Mouse (Mus musculus) midbrain, postnatal 0 days (tissue): ENCODE results near the gene Foxd2. TPM values are rescaled to one million over a fixed set of nuclear protein-coding genes. Genes with fewer than 3 reads are reported as not detected.

Source experiments
- ATAC-seq: fragments of 200-750 bp; cut with Nextera tagmentation; 2 replicates; pipeline ENCODE4 v1.8.0; 2017; ENCODE audit warnings: moderate number of reproducible peaks, mild to moderate bottlenecking, moderate TSS enrichment, moderate library complexity; ENCODE audit not compliant: low FRiP score
- DNase-seq: peaks from one replicate; pipeline ENCODE4 v3.0.0-alpha.2; 2015; ENCODE audit warnings: low spot score
- H3K27ac ChIP-seq: fragments of 300-500 bp; sonication (generic); 2 replicates; pipeline ENCODE4 v1.5.1; 2014; ENCODE audit warnings: low read depth, mild to moderate bottlenecking, low read length, mixed read lengths
- H3K27me3 ChIP-seq: fragments of 300-500 bp; sonication (generic); 2 replicates; pipeline ENCODE4 v1.6.1; 2014; ENCODE audit warnings: low read length, control low read depth, mixed read lengths; ENCODE audit not compliant: insufficient read depth
- H3K36me3 ChIP-seq: fragments of 300-500 bp; sonication (generic); 2 replicates; pipeline ENCODE4 v1.6.1; 2014; ENCODE audit warnings: low read length, control low read depth, mixed read lengths; ENCODE audit not compliant: insufficient read depth
- H3K4me1 ChIP-seq: fragments of 300-500 bp; sonication (generic); 2 replicates; pipeline ENCODE4 v1.6.1; 2014; ENCODE audit warnings: mild to moderate bottlenecking, control low read depth, antibody characterized with exemption, low read length, mixed read lengths; ENCODE audit not compliant: insufficient read depth
- H3K4me2 ChIP-seq: fragments of 300-500 bp; sonication (generic); 2 replicates; pipeline ENCODE4 v1.6.1; 2014; ENCODE audit warnings: low read depth, mild to moderate bottlenecking, low read length, mixed read lengths; ENCODE audit not compliant: poor library complexity, severe bottlenecking
- H3K4me3 ChIP-seq: fragments of 300-500 bp; sonication (generic); 2 replicates; pipeline ENCODE4 v1.5.1; 2014; ENCODE audit warnings: low read depth, mild to moderate bottlenecking, low read length, moderate library complexity
- H3K9ac ChIP-seq: fragments of 300-500 bp; sonication (generic); replicated peaks from 2 replicates; pipeline ENCODE4 v1.6.1; 2014; ENCODE audit warnings: mild to moderate bottlenecking, low read length, moderate library complexity, mixed read lengths; ENCODE audit not compliant: poor library complexity, severe bottlenecking
- H3K9me3 ChIP-seq: fragments of 300-500 bp; sonication (generic); 2 replicates; pipeline ENCODE4 v1.6.1; 2016; ENCODE audit warnings: low read length, control low read depth
- CTCF ChIP-seq: IDR thresholded peaks from 2 replicates; pipeline ENCODE4 v1.5.1; 2016; ENCODE audit warnings: antibody characterized with exemption, mild to moderate bottlenecking
- WGBS: fragments of 180-500 bp; shearing (Covaris S2); extraction: QIAGEN DNeasy Blood & Tissue Kit; methylation state at CpG from one replicate; pipeline ENCODE4 v1.1.7; 2014; 5-methylcytosine and 5-hydroxymethylcytosine counted together
- polyA plus RNA-seq: library from polyadenylated mRNA; unstranded; fragments of >200 nt; fragmentation: Nextera tagmentation; extraction: Ambion mirVana; gene quantifications from 2 replicates; pipeline ENCODE4 v1.2.1, GENCODE M21; 2015
- total RNA-seq: library from RNA; depleted of rRNA; stranded (reverse); fragments of >200 nt; gene quantifications from 2 replicates; pipeline ENCODE4 v1.2.3, GENCODE M21; 2014

Foxd2 gene
- total and polyA plus RNA-seq, 2 experiments from 2014 or later, result 0.58 to 2.5 TPM

GRCm38 (mm10) chr4:114924971-114925916 is 16.6 kb upstream of the Foxd2 start:
- ATAC-seq (0 out of 2 replicates have a peak, but pooled peaks have one; percentile 29), DNase-seq (no peak)
- 0 out of 2 replicates have a peak, but pooled peaks cover 4% of the 10 kb centered on the region for H3K4me1 ChIP-seq
- H3K4me2 ChIP-seq, result peak overlapping the region; percentile 56
- under 1% methylated on average over 112 of the region's 125 CpGs for WGBS
- peaks cover 81% of the 10 kb centered on the region for H3K27me3 ChIP-seq
- H3K27ac ChIP-seq, result no peak overlapping the region
- H3K9ac ChIP-seq, result no peak overlapping the region
- no peaks in the 10 kb centered on the region for H3K36me3 ChIP-seq
- no peaks in the 10 kb centered on the region for H3K9me3 ChIP-seq
- no peak for TF ChIP-seq CTCF
- peak overlapping the region; percentile 36 for H3K4me3 ChIP-seq

DNA sequence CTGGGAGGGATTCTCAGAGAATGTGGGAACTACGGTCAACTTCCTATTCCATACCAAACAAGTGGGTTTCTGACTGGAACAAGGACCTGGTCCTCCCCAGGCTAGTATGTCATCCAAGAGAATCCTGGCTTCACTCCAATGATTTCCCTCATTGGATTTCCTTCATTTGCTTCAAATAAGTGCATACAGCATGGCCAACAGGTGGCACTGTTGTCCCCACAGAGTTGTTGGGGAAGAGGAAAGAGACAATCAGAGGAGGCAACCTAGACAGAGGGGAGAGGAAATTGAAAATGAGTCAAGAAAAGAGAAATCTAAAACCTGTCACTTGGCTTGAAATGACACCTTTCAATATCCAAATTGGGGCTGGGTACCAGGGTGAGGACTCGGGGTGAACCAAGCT is 8.4 kb upstream of the Foxd2 start:
- no peak overlapping the region for H3K4me2 ChIP-seq
- no peaks in the 10 kb centered on the region for H3K4me1 ChIP-seq
- no peaks in the 10 kb centered on the region for H3K36me3 ChIP-seq
- no peaks in the 10 kb centered on the region for H3K9me3 ChIP-seq
- 40% methylated on average over 2 of the region's 2 CpGs for WGBS
- peak; percentile 68 for TF ChIP-seq CTCF
- H3K9ac ChIP-seq, result no peak overlapping the region
- H3K27ac ChIP-seq, result no peak overlapping the region
- H3K4me3 ChIP-seq, result no peak overlapping the region
- DNase-seq (peak; percentile 69), ATAC-seq (no peak)
- H3K27me3 ChIP-seq, result peaks cover 71% of the 10 kb centered on the region

DNA sequence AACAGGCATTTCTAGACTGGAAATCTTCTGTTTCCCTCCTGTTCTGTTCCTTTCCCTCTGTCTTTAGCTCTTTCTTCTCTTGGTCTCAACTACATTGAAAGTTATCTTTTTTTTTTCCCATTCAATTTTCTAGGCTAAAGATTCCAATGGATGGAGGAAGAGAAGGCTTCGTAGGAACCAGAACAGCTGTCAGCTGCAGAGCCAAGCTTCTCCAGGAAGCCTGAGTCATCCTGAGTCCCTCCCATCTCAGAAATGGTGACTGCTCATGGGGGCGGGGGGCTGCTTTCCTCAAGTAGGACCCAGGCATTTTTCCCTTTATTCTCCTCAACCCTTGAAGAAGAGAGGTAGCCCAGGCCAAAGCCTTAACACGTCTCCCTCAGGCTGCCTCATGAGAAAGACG is 7.4 kb upstream of the Foxd2 start:
- no peak overlapping the region for H3K4me3 ChIP-seq
- TF ChIP-seq CTCF, result no peak
- WGBS, result 29% methylated on average over 4 of the region's 4 CpGs
- no peaks in the 10 kb centered on the region for H3K36me3 ChIP-seq
- H3K4me2 ChIP-seq, result no peak overlapping the region
- ATAC-seq, result no peak
- H3K9ac ChIP-seq, result no peak overlapping the region
- H3K27me3 ChIP-seq, result peaks cover 73% of the 10 kb centered on the region
- no peaks in the 10 kb centered on the region for H3K9me3 ChIP-seq
- H3K4me1 ChIP-seq, result no peaks in the 10 kb centered on the region
- no peak for DNase-seq
- no peak overlapping the region for H3K27ac ChIP-seq

- Histone ChIP-seq H3K9ac (no peak overlapping the region), H3K27ac (no peak overlapping the region), H3K4me3 (no peak overlapping the region), H3K9me3 (no peaks in the 10 kb centered on the region), H3K4me1 (no peaks in the 10 kb centered on the region), H3K36me3 (no peaks in the 10 kb centered on the region), H3K27me3 (peaks cover 81% of the 10 kb centered on the region), H3K4me2 (no peak overlapping the region)
- DNase-seq (peak; percentile 71), ATAC-seq (no peak)
- WGBS, result 2% methylated on average over 13 of the region's 13 CpGs
- TF ChIP-seq CTCF, result peak; percentile 67
Measured at GRCm38 (mm10) chr4:114913594-114913962, 4.9 kb upstream of the Foxd2 start.

GRCm38 (mm10) chr4:114912705-114913593 is 4.3 kb upstream of the Foxd2 start:
- Histone ChIP-seq H3K27ac (no peak overlapping the region), H3K4me1 (no peaks in the 10 kb centered on the region), H3K36me3 (no peaks in the 10 kb centered on the region), H3K4me3 (no peak overlapping the region), H3K9me3 (no peaks in the 10 kb centered on the region), H3K4me2 (no peak overlapping the region), H3K9ac (no peak overlapping the region), H3K27me3 (peaks cover 84% of the 10 kb centered on the region)
- no peak for TF ChIP-seq CTCF
- WGBS, result 6% methylated on average over 35 of the region's 35 CpGs
- no peak for DNase-seq
- no peak for ATAC-seq
